Mouse (Mus musculus) right cerebral cortex, adult 2 months (tissue): ENCODE measurements around the gene Lgals8.
A peak's percentile ranks its signal among the peaks of the same experiment; 100 is the strongest.
"Not testable (repeated sequence)": the region's sequence is repeated elsewhere in the genome, so short reads cannot be mapped to it uniquely, and the experiment has no call there.

ENCODE experiments used
- DNase-seq, 2 experiments: peaks; one replicate each; pipeline ENCODE4 v3.0.0; 2021 to 2022; ENCODE audit warnings: low spot score in 2 of 2

The Lgals8 gene

GRCm38 (mm10) chr13:12464844-12465243, at the start of gene Lgals8:
Lgals8 (minus strand) TSS chr13:12464944.
- no peak for DNase-seq

GRCm38 (mm10) chr13:12511189-12511965, 46.6 kb upstream of the Lgals8 start:
- DNase-seq = no peak

DNA sequence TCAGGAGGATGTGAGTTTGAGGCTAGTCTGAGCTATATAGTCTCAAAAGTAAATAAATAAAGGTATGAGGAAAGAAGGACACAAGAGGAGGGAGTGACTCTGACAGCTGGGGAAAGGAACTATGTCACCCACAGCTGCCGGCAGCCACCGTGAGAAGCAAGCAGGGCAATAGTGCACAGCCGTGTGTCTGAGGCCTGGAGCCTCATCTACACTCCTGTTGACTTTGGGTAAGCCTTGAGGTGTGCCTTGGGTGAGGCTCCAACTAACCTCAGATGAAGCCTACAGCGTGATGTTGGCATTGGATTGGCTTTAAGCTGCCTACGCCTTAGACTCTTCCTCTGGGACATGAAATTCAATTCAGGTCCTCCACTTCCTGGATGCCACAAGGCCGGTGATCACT, 45.3 kb upstream of the Lgals8 start:
- no peak for DNase-seq

- no peak for DNase-seq
Measured at GRCm38 (mm10) chr13:12507426-12507825, 42.7 kb upstream of the Lgals8 start.

DNA sequence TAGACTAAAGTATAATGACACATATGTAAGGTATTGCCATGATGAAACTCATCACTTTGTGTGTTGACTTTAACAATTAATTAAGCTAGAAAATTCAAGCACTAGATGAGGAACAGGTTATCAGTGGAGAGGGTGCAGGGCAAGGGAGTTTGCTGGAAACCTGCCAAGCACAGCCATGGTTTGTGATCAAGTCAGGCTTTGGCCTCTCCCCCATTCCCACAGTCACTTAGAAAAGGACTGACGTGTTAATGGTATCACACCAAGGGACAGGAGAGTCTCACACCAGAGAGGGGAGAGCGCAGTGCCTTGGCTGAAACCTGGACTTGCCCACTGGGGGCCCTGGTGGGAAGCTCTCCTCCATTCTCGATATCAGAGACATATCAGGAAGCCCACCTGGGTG, 40.6 kb upstream of the Lgals8 start:
- no peak for DNase-seq

DNA sequence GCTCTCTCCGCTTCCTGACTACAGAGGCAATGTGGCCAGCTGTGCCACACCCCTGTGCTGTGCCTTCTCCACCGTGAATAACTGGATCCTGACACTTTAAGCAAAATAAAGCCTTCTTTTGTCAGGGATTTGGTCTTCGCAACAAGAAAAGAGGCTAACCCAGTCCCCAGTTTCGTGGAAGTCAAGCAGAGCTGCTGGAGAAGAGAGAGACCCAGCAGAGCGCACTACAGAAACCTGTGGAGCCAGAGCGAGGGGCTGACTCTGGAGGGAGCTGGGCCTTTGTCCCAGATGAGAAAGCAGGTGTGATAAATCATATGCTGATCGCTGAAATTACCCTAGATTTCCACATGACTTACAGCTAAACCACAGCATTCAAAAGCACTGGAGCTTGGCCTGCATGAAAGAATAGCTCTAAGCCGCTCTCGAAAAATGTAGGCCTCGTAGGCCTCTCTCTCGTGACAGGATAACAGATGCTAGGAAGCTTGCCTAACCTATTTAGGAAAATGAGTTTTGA, 38.6 kb upstream of the Lgals8 start:
- no peak for DNase-seq

DNA sequence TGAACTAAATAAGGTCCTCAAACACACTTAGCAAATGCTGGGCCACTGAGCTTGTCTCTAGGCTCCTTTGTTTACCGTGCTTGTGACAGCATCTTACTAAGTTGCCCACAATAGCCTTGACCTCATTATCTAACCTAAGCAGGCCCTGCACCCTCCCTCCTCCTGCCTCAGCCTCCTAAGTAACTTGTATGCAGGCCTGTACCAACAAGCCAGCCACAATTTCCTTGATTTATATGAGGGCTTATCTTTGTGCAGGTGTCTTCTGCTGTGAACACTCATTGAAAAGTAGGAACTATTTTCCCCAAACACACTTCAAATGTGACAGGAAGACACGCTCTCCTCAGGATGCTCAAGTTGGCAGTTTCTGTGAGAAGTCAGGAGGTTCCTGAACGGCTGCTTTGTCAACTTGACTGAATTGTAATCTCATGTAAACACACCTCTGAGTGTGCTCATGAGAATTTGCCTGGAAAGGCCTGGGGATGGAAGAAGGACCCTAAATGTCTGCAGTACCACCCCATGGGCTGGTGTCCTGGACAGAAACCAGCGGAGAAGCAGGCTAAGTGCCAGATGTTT, 38.0 kb upstream of the Lgals8 start:
- DNase-seq = no peak

DNA sequence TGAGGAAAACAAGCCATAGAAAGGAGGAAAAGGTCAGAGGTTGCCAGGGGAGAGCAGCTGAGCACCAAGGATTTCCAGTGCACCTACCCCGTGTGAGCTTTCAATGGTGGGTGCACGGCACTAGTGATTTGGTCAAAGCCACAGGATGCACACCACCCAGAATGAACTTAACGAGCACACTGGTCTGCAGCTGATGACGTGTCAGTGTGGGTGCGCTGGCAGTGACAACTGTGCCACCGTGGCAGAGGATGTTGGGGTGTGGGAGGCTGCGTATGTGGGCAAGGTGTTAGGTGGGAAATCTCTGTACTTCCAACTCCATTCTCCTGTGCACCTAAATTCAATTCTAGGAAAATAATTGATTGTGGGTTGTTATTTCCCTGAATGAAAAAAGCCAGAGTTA, 34.4 kb upstream of the Lgals8 start:
- peak; percentile 29 to 33 for DNase-seq

DNA sequence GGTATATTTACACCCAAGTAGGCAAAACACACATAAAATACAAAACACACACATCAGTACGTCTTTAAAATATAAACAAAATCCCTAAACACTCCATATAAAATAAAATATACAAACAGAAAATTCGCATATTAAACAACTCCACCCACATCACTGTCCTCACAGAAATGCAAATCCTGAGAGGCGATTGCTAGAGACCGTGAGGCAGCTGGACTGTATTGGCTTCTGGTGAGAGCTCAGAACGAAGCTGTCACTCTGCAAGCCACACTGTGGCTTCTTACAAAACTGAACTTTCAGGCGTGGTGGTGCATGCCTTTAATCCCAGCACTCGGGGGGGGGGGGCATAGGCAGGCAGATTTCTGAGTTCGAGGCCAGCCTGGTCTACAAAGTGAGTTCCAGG, 33.1 kb upstream of the Lgals8 start:
- no peak for DNase-seq

- DNase-seq = no peak
Measured at GRCm38 (mm10) chr13:12494750-12495149, 30.0 kb upstream of the Lgals8 start.

DNA sequence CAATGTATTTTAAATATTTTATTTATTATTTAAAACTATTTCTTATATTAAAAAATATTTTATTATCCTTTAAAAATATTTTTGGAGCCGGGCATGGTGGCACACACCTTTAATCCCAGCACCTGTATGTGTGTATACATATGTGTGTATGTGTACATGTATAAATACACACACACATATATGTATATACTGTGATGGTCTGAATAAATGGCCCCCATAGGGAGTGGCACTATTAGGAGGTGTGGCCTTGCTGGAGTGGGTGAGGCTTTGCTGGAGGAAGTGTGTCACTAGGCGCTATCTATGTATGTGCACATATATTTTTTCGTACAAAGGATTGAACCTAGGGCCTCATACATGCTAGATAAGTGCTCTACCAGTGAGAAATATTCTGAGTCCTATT, 27.8 kb upstream of the Lgals8 start:
- DNase-seq = no peak

DNA sequence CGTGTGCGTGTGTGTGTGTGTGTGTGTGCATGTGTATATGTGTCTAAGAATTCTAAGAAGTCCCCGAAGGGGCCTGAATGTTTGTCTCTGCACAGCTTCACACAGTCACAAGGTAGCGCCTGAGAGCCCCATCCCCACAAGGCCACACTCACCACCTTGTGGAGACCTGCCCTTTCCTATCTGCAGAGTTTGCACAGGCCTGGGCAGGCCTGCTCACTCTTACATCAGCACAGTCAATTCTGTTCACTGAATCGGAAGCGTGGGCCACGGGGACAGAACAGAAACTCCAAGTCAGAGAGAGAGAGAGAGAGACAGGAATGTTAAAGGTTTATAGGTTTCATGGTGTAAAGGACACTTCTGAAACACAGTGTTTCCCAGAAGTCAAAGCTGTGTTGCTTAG, 20.9 kb upstream of the Lgals8 start:
- DNase-seq = no peak

DNA sequence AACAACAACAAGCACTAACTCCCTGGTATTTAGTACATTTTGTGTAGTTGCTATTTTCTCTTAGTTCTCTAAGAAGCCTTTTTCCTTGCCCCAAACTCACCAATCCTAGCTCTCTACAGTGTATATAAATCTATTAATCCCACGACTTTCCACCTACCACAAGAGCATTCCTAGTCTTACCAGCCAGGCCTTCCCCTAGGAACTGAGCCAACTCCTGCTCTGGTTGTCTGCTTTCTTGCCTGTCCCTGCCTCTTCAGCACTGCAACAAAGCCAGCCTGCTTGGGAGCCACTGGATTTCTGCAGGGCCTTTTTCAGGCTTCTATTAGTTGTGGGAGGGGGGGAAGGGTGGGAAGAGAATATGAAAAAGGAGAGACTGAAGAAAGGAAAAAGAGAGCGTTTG, 20.5 kb upstream of the Lgals8 start:
- DNase-seq = no peak

GRCm38 (mm10) chr13:12479802-12480201, 15.1 kb upstream of the Lgals8 start:
- no peak for DNase-seq

DNA sequence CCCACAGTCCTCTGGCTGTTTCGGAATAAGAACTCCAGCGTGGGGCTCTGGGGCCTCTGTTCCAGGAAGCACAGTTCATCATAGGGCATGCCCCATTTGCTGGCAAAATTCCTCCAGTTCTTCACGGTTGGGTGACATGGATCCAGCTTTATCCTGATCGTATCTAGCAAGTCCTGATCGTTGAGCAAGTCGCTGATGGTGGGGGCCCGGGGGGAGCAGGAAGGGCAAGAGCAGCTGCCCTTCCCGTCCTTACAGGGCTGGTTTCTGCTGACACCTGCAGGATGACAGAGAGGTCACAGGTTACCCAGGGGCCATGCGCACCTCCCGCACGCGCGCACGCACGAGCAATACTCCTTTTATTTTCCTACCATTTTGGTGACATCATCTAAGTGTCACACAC, 13.6 kb upstream of the Lgals8 start:
- DNase-seq = no peak

- DNase-seq = no peak
Measured at GRCm38 (mm10) chr13:12476886-12477285, 12.1 kb upstream of the Lgals8 start.

DNA sequence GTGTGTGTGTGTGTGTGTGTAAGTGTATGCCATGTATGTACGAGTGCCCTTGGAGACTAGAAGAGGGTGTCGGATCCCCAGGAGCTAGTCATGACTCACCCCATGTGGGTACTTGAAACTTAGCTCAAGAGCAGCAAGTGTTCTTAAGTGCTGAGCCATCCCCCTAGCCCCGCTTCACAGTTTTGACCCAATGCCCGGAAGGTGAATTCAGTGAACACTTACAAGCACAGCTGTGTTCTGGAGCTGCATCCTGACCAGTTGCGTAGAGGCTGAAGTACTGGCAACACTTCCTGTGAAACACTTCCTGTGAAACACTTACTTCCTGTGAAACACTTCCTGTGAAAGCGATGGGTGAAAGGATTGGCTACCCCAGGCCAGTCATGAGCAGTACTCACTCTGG, 10.5 kb upstream of the Lgals8 start:
- no peak for DNase-seq

DNA sequence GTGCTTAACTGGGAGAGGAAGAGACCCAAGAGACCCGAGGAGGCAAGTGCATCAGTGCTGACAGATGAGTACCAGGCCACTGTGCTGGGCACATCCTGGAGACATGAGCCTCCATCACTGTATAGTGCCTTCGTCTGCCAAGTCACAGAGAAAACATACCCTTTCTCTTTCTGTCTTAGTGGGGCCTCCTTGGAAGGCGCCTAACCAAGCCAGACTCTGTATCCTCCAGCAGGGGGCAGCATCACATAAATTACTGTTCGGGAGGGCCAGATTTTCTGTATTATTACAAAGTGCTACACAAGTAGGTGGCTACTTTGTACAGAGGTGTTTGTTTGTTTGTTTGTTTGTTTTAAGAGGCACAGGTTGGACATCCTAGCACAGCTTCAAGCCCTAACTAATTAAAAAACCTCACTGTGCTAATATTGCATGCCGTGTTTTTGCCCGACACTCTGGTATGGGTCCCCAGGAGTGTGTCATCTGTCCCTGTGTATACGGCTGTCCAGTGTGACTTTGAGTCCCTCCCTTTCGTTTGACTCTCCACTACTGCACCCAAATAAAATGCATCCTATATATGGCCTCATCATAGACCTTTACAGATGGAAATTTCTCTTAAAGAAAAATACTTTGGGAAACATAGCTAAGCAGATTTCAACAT, 9.1 kb upstream of the Lgals8 start:
- peak; percentile 74 to 85 for DNase-seq

DNA sequence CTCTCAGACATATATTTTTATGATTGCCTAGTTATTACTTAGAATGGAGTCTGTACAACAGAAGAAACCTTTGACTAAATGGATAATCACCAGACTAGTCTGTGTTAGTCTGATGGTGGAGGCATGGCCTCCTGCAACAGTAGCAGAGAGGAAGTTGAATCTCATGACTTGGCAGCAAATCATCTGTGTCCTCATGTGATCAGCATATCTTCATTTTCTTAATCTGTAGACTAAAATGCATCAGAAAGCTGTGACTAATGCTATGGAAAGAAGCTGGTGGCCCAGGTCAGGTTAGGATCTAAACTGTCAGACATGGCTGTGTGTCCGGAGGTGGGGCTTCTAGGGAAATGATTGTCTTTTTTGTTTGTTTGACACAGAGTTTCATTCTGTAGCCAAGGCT, 3.7 kb upstream of the Lgals8 start:
- no peak for DNase-seq

GRCm38 (mm10) chr13:12464159-12464558, 585 bp downstream of the Lgals8 start:
- DNase-seq = not testable (repeated sequence)

DNA sequence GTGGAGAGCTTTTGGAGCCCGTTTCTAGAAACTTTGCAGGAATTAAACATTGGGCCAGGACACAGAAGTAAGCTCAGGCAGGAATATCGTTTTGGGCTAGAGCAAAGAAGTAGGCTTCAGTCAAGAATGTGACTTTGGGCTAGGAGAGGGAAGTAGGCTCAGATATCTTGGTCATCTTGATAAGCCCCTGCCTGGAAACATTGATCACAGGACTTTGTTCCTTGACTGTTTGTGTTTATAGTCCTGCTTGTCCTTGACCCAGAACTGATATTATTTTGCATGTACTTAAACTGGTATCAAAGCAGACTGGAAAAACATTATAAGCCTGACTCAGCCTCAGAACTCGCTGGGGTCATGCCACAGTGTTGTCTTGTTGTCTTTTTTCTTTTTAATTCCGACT, 2.1 kb downstream of the Lgals8 start:
- no peak for DNase-seq

- peak in 1 of 2 experiments; percentile 26 for DNase-seq
Measured at GRCm38 (mm10) chr13:12461730-12462119, 3.0 kb downstream of the Lgals8 start.
